Mouse (Mus musculus): Measurements from ENCODE around the gene Adck2. TPM values are rescaled to one million over a fixed set of nuclear protein-coding genes. Genes with fewer than 3 reads are reported as not detected.

The Adck2 gene
- total RNA-seq, 2 experiments from 2014 or later, result 5.3 to 6.2 TPM

DNA sequence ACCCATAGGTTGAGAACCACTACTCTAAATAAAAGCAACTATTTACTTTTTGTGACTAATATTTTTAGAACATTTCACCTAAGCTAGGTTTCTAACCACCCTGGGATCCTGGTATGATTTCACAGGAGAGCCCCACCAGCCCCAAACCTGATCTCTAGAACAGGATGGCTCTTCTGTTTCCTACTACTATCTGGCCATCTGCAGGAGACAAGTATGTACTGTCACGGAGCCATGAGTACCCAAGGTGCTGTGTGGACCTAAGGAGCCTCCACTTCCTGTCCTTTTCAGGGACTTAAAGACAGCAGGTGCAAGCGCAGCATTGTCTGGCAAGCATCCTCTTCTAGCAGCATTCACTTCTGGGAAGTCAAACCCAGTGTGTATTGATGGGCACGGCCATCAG is 28.2 kb downstream of the Adck2 start:
- Histone ChIP-seq H3K4me3 (no peak overlapping the region), H3K27ac (no peak overlapping the region)
- TF ChIP-seq CTCF (IDR thresholded peaks at IDR 0.05), result no peak
- no peak for DNase-seq
- intact Hi-C loops (cut with DNase I), result no loop called here

DNA sequence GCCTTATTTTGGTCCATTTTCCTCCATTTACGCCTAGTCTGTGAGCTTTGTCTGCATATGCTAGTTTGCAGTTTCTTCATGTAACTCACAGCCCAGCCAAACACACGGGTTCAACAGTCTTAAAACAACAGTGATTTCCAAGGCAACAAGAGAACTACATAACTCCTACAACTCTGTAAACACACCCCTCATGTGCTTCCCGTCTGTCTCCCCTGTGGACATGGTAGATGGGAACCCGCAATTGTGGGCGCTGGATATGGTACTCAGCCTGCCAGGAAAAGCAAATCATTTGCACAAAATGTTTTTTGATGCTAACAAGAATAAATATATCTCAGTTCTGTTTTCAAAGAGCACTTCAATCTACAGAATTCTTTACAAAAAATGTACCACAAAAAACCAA is 30.9 kb downstream of the Adck2 start:
- DNase-seq, result no peak
- H3K27ac ChIP-seq, result no peak overlapping the region
- intact Hi-C loops (cut with DNase I), result no loop called here
- H3K4me3 ChIP-seq, result no peak overlapping the region
- TF ChIP-seq CTCF (IDR thresholded peaks at IDR 0.05), result no peak

GRCm38 (mm10) chr6:39606056-39606455 is 32.4 kb downstream of the Adck2 start:
- no peak overlapping the region for H3K27ac ChIP-seq
- no peak for DNase-seq
- no peak for TF ChIP-seq CTCF (IDR thresholded peaks at IDR 0.05)
- intact Hi-C loops (cut with DNase I), result no loop called here
- H3K4me3 ChIP-seq, result no peak overlapping the region

- Histone ChIP-seq H3K4me3 (no peak overlapping the region), H3K27ac (no peak overlapping the region)
- no peak for DNase-seq
- intact Hi-C loops (cut with DNase I), result no loop called here
- TF ChIP-seq CTCF (IDR thresholded peaks at IDR 0.05), result no peak
Measured at GRCm38 (mm10) chr6:39606862-39607261, 33.2 kb downstream of the Adck2 start.

GRCm38 (mm10) chr6:39607365-39607764 is 33.7 kb downstream of the Adck2 start:
- H3K27ac ChIP-seq, result no peak overlapping the region
- intact Hi-C loops (cut with DNase I), result no loop called here
- DNase-seq, result no peak
- no peak overlapping the region for H3K4me3 ChIP-seq
- no peak for TF ChIP-seq CTCF (IDR thresholded peaks at IDR 0.05)

DNA sequence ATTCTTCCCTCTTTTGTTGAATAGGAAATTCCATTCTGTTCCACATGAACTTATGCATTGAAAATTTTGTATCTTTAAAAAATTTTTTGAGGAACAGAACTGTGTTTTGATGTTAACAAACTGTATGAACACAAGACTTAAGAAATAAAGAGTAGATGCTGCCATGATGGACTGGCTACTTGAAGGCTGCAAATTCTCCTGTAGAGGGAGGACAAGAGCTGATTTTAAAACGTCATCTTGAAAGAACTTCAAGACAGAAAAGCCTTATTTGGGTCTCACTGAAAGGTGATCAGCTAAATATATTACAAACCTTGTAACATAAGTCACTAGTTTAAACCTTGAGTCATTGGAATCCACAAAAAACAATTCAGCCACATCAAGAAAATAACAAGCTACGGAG is 36.5 kb downstream of the Adck2 start:
- intact Hi-C loops (cut with DNase I), result no loop called here
- Histone ChIP-seq H3K4me3 (no peak overlapping the region), H3K27ac (no peak overlapping the region)
- no peak for DNase-seq
- TF ChIP-seq CTCF (IDR thresholded peaks at IDR 0.05), result peak; percentile 23; the same call in 1 of the 2 replicates

DNA sequence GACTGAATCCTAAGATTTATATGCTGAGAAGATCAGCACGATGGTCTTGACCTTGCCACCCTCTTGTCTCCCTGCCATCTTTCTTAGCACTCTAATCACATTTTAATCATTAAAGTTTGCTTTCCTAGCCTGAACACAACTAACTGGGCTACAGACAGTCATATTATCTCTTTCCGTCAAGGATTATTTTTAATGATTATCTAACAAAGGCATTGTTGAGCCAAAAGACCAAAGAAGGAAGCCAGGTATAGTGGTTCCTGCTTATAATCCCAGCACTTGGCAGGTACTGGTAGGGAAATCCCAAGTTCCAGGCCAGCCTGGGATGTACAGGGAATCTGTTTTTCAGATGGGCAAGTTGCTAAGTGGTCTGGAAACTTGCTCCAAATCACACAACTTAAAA is 37.6 kb downstream of the Adck2 start:
- Histone ChIP-seq H3K4me3 (no peak overlapping the region), H3K27ac (no peak overlapping the region)
- intact Hi-C loops (cut with DNase I), result no loop called here
- TF ChIP-seq CTCF (IDR thresholded peaks at IDR 0.05), result no peak
- DNase-seq, result no peak

Other genes with a start within 250 kb of the Adck2 start
- gene Slc37a3, start 196.2 kb upstream of the Adck2 start, total RNA-seq (2021), result 10 to 100 TPM; 14.2 to 15.9 TPM
- gene Rab19, start 192.7 kb upstream of the Adck2 start, total RNA-seq (2021), result under 1 TPM in 1 of 2 experiments, not detected in 1; 0.14 TPM
- gene Mkrn1, start 153.4 kb upstream of the Adck2 start, total RNA-seq (2021), result 10 to 100 TPM; 16.0 to 17.8 TPM
- gene Dennd2a, start 16.0 kb upstream of the Adck2 start, total RNA-seq (2021), result 1 to 10 TPM; 3.3 to 4.4 TPM
- gene Gm42420, start 11.9 kb downstream of the Adck2 start, total RNA-seq (2021), result under 1 TPM in 1 of 2 experiments, not detected in 1; 0.66 TPM
- 100 to 1,000 TPM; 378 to 498 TPM for gene Ndufb2, start 18.7 kb downstream of the Adck2 start, total RNA-seq (2021)
- 1 to 10 TPM; 6.5 to 8.1 TPM for gene Braf, start 151.6 kb downstream of the Adck2 start, total RNA-seq (2021)
- 10 to 100 TPM; 48.4 to 70.0 TPM for gene Mrps33, start 237.1 kb downstream of the Adck2 start, total RNA-seq (2021)

Measured in gastrocnemius, adult 2 months (tissue).